Mouse (Mus musculus) A20 (cell line): ENCODE results near the gene Lrrc20.
A peak's percentile ranks its signal among the peaks of the same experiment; 100 is the strongest.
"Not testable (repeated sequence)": the region's sequence is repeated elsewhere in the genome, so short reads cannot be mapped to it uniquely, and the experiment has no call there.

ENCODE experiments used
- DNase-seq: peaks from one replicate; pipeline ENCODE4 v3.0.0-alpha.2; 2011; ENCODE audit warnings: low read depth, low spot score

Gene Lrrc20

DNA sequence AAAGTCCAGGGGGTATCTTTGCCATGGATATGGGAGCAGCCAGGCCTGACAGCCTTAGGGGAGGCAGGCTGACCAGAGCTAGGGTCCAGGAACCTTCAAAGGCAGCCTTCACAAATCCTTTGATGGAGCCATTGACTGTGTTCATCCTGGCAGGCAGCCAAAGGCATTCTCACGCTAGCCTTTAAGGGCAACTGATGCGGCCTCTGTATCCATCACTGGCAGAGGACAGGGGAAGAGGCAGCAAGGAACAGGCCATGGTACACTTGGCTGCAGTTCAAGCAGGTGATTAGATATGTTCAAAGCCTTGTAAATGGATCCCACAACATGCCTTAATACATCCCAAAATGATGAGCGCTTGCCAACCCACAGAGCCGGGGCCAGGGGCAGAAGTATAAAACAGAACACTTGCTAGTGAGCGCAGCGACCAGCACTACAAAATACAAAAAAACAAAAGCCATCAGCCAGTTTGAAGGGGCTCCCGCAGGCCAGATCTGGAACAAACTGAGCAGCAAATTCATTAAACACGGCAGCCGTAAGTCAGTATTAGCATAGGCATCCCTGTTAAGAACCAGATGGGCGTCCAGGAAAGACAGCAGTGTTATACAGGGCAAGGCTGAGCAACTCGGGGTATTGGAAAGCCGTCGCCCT, 100.6 kb downstream of the Lrrc20 start:
- DNase-seq, result no peak

DNA sequence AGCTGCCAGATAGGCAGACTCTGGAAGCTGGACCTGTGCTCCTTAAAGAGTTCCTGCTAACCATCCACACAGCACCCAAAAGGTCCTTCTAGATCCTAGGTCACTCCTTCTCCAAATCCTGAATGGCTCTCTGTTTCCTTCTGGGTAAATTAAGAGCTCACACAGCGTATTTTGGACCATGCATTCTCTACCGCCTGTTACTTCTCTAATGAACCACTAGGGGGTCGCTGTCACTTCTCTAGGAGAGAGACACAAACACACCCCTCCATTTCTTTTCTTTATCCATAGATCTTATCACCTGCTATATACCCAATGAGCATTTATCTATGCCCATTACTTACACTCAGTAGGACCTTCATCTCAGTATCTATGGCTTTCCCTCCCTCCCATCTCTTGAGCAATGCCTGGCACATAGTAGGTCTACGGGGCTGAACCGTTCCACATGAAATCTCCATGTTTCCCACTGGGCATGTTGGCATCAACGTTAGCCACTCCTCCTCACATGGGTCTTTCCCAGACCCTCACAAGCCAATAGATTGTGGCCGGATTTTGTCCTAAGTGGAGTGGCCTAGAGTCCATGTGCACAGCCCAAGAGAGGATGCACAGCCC, 111.7 kb downstream of the Lrrc20 start:
- no peak for DNase-seq

DNA sequence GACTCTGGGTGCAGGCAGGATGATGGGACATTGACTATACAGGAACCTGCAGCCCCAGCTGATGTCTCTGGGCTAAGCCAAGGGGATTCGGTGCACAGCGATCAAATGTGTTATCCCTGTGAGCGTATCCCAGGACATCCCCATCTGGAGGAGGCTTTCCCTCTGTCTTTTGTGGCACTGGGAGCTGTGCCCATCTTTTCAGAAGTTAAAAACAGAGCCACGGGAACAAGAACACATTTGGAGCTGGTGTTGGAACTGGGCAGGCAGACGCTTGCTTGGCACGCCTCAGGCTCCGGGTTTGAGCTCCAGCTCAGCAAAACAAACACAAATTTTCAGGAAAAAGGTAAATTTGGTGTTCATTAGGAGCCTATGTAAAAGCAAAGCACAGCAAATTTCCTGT, 122.4 kb downstream of the Lrrc20 start:
- DNase-seq, result no peak

DNA sequence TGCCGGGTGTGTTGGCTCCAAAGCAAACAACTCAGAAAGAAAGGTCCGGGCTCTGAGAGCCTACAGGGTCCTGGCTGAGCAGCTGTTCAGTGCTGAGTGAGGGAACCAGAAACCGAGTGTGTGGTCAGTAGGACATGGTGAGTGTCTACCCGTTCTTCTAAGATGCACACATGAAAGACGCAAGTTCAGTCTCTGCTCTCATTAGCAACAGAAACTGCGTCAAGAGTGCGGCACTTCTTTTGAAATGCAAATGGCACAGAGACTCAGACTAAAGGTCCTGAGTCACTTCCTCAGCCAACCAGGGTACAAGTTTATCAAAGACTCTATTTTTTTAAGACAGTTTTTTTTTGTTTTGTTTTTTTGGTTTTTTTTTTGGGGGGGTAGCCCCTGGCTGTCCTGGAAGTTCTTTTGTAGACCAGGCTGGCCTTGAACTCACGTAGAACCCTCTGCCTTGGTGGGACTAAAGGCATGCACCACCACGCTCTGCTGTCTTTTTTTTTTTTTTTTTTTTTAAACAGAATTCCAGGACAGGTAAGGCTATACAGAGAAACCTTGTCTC, 124.0 kb downstream of the Lrrc20 start:
- DNase-seq, result peak; percentile 39

DNA sequence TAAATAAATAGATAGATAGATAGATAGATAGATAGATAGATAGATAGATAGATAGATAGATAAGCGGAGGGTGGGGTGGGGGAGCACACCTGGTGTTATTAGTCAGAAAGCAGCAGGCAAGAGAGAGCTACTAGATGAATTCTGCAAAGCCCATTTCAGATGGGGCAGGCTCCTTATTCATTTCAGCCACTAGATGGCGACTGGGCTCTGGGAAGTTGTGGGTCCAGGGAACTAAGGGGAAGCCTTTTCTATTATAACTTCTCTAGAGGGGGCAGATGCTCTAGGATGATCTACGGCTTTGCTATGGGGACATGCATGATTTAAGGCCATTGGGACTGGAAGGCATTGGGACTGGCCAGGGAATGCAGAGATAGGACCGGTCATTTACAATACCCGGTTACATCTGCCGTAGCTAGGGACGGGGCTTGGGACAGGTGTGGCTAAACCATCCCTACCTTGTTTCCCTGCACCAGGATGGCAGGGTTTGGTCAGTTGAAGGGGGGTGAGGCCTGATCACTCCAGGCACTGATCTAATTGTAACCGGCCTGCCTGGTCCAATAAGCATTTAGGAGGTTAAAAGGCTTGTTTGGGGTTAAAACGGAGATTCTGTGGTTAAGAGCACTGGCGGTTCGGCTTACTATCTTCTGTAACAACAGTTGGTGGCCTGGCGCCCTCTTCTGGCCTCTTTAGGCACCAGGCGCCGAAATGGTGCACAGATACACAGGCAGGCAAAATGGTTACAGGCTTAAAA, 126.9 kb downstream of the Lrrc20 start:
- DNase-seq, result peak; percentile 87

DNA sequence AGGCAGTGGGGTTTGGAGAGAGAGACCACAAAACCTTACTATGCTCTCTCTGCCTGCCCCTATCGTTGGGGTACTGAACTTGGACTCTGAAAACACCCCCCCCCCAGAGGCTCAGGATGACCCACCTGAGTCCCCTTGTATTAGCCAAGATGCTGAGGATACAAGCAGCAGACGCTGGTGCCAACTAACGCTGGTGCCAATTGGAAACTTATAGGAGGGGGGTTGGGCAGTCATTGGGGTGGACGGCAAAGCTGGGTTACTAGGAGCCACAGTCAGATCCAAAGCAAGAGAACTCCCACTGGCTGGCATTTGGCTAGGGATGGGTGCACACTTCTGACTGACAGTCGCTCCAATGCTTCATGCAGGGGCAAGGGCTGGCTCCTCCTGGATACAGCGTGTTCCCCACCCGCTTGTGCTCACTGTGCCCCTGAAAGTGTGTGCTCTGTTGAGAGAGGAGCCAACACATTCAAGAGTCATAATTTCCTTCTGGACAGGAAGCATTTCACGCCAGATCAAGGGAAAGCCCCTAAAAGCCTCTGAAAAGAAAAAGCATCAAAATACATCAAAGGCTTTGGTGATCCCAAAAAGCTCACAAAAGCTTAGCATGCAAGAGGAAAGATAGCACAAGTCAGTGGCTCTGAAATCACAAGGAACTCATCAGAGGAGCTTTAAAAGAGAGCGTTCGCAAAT, 128.9 kb downstream of the Lrrc20 start:
- no peak for DNase-seq

DNA sequence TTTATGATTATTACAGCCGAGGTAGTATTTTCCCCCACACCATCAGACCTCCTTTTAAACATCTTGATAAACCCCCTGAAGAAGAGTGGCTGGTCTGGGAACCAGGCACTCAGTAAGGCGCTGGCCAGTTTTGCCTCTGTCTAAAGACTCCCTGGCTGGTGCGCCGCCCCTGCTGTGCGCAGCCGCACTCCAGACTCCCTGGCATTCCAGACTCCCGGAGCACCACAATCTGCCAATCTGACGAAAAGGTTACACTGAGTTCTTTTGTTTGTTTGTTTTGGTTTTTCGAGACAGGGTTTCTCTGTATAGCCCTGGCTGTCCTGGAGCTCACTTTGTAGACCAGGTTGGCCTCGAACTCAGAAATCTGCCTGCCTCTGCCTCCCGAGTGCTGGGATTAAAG, 129.8 kb downstream of the Lrrc20 start:
- DNase-seq, result not testable (repeated sequence)

DNA sequence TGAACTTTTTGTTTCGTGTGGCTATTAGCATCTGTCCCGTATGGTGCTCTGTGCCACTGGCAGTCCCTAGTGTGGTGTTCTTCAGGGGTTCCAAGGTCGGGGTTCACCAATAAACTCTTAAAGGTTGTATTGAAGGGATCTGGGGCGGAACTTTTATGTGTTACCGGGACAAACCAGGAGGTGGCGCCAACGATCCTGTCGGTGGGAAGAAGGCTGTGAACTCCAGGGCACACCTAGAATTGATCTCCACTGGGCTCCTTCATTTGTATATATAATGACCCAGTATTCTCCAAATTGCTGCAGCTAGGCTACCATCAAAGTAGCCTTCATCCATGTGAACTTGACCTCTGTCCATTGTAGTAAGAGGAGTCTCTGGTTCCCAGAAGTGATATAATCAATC, 130.2 kb downstream of the Lrrc20 start:
- peak; percentile 70 for DNase-seq

DNA sequence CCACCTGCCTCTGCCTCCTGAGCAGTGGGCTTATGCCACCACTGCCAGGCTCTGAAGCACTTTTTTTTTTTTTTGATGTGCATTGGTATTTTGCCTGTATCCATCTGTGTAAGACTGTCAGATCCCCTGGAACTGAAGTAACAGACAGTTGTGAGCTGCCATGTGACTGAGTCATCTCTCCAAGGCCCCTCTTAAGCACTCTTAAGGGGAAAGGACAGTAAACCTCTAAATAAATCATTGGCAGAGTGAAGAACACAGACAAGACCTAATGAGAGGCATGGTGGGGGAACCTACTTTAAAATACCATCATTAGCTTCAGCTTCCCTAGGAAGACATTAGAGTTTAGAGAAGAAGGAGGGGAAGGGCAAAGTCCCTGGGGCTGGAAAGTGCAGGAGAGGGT, 132.6 kb downstream of the Lrrc20 start:
- DNase-seq, result no peak

DNA sequence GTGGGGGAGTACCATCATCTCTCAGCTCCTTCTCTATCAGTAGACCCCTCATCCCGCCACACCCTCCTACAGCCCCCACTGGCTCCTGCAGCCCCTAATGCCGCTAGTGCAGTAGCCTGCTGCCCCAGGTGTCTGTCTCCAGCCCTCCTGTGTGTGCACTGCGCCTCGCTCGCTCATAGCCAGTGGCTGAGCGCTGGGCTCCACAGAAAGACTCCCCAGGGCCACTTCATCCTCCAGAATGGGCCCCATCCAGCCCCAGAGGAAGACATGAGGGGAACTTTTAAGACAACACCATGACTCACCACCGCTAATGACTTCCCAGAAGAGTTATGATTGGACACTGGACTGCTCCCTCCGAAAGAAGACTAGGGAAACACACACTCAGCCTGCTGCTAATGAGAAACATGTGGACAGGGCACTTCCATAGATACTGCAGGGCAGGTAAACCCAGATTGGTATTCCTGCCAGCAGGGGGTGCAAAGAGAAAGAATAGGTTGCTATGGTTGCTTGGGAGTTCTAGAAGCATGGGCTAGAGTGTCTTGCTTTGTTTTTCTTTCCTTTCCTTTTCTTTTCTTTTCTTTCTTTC, 135.1 kb downstream of the Lrrc20 start:
- peak; percentile 40 for DNase-seq

DNA sequence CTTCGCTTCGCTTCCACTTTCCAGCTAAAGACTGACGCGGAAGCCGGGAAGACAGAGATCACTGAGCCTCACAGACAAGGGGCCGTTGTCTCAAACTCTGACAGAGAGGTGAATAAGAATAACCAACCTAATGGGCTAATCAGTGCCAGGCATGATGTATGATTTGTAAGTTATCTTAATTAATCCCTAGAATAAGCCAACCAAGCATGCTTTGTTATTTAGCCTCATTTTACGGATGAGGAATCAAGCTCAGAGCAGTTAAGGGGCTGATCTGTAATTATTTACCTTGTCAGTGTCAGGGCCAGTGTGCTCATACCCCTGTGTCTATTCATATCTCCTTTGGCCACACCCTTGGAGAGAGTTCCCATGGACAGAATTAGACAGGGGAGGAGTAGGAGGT, 138.7 kb downstream of the Lrrc20 start:
- no peak for DNase-seq

DNA sequence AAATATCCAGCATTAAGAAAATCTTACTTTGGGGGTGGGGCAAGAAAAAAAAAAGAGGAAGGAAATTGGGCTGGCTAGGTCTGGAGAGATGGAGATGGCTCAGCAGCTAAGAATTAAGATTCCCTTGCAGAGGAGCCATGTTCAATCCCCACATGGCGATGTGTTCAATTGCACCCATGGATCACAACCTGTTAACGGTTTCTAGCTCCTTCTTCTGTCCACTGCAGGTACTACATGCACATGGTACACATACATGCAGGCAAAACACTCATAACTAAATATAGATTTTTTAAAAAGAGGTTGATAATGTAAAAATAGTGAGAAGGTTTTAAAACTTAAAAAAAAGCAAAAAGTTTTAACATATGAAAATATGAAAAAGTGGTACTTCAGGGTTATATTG, 142.9 kb downstream of the Lrrc20 start:
- DNase-seq, result no peak

DNA sequence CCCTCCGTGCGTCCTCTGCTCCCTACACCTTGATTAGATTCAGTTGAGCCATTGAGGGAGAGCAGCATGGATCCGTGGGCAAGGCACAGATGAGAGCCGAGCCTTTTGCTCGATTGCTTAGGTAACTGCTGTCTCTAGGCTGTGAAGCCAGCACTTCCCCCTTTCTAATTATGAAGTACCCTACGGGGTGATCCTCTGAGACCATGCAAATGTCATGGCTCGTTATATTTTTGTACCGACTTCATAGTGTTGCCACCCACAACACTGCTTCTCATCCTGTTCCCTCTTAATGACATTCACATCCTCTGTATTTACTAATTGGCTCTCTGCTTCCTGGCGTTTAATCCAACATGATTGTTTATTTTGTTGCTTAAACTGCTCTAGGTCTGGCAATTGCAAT, 146.1 kb downstream of the Lrrc20 start:
- peak; percentile 72 for DNase-seq

DNA sequence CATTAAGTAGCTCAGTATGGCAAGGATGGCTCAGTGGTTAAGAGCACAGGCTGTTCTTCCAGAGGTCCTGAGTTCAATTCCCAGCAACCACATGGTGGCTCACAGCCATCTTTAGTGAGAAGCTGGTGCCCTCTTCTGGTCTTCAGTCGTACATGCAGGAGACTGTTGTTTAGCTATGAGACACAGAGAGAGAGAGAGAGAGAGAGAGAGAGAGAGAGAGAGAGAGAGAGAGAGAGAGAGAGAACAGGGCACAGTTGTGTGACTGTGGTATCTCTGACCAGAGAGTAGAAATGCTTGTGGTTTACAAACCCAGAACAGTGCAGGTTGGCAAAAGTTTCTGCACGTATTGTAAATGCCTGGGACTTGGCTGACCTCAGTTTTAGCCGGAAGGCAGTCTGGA, 148.3 kb downstream of the Lrrc20 start:
- DNase-seq, result peak; percentile 36

DNA sequence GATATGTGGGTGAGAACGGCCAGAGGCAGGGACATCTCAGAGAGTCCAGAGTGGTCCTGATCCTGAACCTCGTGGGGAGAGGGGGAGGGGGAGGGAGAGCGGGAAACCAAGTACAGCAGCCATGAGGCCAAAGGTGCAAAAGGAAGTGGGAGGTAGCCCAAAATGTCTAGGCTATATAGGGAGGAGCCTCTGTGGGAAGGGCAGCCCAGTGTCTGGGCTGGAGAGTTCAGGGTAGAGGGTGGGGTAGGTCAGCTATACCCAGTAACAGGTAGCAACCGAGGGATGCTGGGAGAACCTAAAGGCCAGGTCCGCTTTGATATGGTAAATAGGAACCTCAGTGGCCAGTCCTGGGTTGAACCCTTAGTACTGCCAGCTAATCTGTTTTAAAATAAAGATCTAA, 149.2 kb downstream of the Lrrc20 start:
- DNase-seq, result no peak

DNA sequence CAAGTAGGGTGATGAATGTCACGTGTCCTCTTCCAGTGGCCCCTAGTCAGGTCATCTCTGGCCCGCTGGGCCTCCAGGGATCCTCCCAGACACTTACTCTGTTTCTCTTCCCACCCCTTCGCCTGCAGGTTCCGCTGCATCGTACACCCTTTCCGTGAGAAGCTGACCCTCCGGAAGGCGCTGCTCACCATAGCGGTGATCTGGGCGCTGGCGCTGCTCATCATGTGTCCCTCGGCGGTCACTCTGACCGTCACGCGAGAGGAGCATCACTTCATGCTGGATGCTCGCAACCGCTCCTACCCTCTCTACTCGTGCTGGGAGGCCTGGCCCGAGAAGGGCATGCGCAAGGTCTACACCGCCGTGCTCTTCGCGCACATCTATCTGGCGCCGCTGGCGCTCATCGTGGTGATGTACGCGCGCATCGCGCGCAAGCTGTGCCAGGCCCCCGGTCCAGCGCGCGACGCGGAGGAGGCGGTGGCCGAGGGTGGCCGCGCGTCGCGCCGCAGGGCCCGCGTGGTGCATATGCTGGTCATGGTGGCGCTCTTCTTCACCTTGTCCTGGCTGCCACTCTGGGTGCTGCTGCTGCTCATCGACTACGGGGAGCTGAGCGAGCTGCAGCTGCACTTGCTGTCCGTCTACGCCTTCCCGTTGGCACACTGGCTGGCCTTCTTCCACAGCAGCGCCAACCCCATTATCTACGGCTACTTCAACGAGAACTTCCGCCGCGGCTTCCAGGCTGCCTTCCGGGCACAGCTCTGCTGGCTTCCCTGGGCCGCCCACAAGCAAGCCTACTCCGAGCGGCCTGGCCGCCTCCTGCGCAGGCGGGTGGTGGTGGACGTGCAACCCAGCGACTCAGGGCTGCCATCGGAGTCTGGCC, 150.0 kb downstream of the Lrrc20 start:
- no peak for DNase-seq

DNA sequence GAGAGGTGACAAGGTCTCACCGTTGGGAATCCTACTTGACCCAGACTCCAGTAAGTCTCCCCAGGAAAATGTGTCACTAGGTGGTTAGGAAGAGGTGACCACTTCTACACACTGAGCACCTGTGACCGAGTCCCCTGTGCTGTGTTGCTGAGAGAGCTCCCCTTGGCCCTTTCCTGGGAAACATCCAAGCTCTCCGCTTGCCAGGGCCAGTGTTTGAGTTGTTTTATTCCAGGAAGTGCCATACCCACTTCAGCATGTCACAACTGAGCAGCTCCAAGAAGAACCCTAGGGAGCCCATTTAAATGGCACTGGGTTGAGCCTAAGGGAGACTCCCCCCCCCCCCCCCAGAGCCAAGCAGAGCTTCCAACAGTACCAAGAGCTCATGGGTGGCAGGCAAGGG, 150.9 kb downstream of the Lrrc20 start:
- DNase-seq, result no peak

DNA sequence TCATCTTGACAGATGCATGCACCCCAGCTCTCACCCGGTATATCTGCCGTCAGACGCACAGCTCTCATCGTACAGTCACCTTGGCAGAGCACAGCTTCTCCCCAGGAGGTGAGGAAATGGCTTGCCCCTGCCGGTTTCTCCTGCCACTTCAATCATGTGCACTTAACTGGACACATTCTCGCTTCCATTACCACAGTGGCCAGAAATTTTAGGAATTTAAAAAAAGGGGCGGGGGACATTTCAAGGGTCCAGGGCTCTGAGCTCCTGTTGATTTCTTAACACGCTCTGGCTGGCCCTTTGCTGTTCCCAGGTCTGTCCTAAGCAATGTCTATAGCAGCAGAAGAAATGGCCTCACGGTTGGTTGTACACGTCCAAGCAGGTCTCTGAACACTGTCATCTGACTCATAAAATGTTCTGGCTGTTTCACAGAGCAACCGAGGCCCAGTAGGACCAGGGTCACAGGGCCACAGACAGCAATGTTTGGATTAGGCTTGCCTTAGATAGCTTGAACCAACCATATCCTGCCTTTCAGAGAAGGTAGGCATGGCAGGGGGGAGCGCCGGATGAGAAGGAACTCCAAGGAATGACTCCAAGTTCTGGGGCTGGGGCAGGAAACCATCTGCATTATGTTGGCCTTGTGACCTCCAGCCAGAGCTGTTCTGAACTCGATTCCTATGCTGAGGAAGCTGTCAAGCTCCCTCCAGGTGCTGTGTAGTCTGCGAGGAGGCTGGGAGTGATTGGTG, 151.8 kb downstream of the Lrrc20 start:
- DNase-seq, result no peak

DNA sequence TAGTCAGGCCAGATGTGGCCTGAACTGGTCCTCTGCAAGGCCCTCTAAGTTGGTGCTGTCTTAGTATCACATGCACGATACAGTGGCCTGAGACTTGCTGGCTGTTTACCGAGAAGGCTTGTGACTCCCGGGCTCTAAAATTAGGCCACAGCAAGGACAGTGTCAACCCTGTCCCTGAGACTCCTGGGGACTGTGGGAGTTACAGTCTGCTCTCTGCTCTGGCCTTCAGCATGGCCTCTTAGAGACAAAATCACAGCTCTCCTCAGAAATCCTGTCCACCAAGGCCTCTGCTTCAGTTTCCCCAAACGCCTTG, 152.3 kb downstream of the Lrrc20 start:
- no peak for DNase-seq
